Mouse (Mus musculus): ENCODE measurements around the gene Npsr1. TPM values are rescaled to one million over a fixed set of nuclear protein-coding genes. Genes with fewer than 3 reads are reported as not detected.

Gene Npsr1
- polyA plus RNA-seq, 1 experiment from 2014 or later, result not detected

- 44% methylated on average over 1 of the region's 1 CpGs for WGBS
These were observed 92.4 kb downstream of the Npsr1 start for GRCm38 (mm10) chr9:24190261-24190588.

GRCm38 (mm10) chr9:24198254-24198653 lies 100.5 kb downstream of the Npsr1 start:
- no peaks in the 10 kb centered on the region for H3K9me3 ChIP-seq (ENCODE audit: low read length)
- no peaks in the 10 kb centered on the region for H3K27me3 ChIP-seq (replicated peaks; ENCODE audit: insufficient read depth, low read length)
- TF ChIP-seq EP300 (IDR thresholded peaks at IDR 0.05) (no peak), CTCF (IDR thresholded peaks at IDR 0.05) (no peak)
- H3K9ac ChIP-seq (replicated peaks; ENCODE audit: low read depth), result no peak overlapping the region
- no peaks in the 10 kb centered on the region for H3K4me1 ChIP-seq (ENCODE audit: insufficient read depth, low read depth, low read length)
- no peak overlapping the region for H3K27ac ChIP-seq (ENCODE audit: low read length)
- ATAC-seq, result no peak
- no peaks in the 10 kb centered on the region for H3K36me3 ChIP-seq (ENCODE audit: insufficient read depth, low read length)
- H3K4me3 ChIP-seq (ENCODE audit: low read depth, low read length), result no peak overlapping the region
- no peak for DNase-seq (ENCODE audit: low spot score)
- H3K4me2 ChIP-seq (replicated peaks; ENCODE audit: low read depth, low read length), result no peak overlapping the region
- WGBS, result 70% methylated on average over 1 of the region's 1 CpGs

More at GRCm38 (mm10) chr9:24190261-24190588, 92.4 kb downstream of the Npsr1 start:
- no peak for DNase-seq (ENCODE audit: low spot score)
- Histone ChIP-seq H3K4me3 (ENCODE audit: low read depth, low read length) (no peak overlapping the region), H3K27ac (ENCODE audit: low read length) (no peak overlapping the region), H3K9ac (replicated peaks; ENCODE audit: low read depth) (no peak overlapping the region), H3K36me3 (ENCODE audit: insufficient read depth, low read length) (no peaks in the 10 kb centered on the region), H3K4me1 (ENCODE audit: insufficient read depth, low read depth, low read length) (no peaks in the 10 kb centered on the region), H3K9me3 (ENCODE audit: low read length) (no peaks in the 10 kb centered on the region), H3K4me2 (replicated peaks; ENCODE audit: low read depth, low read length) (no peak overlapping the region), H3K27me3 (replicated peaks; ENCODE audit: insufficient read depth, low read length) (no peaks in the 10 kb centered on the region)
- TF ChIP-seq EP300 (IDR thresholded peaks at IDR 0.05) (no peak), CTCF (IDR thresholded peaks at IDR 0.05) (no peak)
- ATAC-seq, result no peak

GRCm38 (mm10) chr9:24211636-24212035 lies 113.8 kb downstream of the Npsr1 start:
- Histone ChIP-seq H3K9ac (replicated peaks; ENCODE audit: low read depth) (no peak overlapping the region), H3K4me1 (ENCODE audit: insufficient read depth, low read depth, low read length) (no peaks in the 10 kb centered on the region), H3K9me3 (ENCODE audit: low read length) (no peaks in the 10 kb centered on the region), H3K36me3 (ENCODE audit: insufficient read depth, low read length) (no peaks in the 10 kb centered on the region), H3K27ac (ENCODE audit: low read length) (no peak overlapping the region), H3K27me3 (replicated peaks; ENCODE audit: insufficient read depth, low read length) (no peaks in the 10 kb centered on the region), H3K4me2 (replicated peaks; ENCODE audit: low read depth, low read length) (no peak overlapping the region), H3K4me3 (ENCODE audit: low read depth, low read length) (no peak overlapping the region)
- WGBS, result 94% methylated on average over 1 of the region's 1 CpGs
- no peak for DNase-seq (ENCODE audit: low spot score)
- ATAC-seq, result no peak
- TF ChIP-seq CTCF (IDR thresholded peaks at IDR 0.05) (no peak), EP300 (IDR thresholded peaks at IDR 0.05) (no peak)

GRCm38 (mm10) chr9:24217721-24218120 lies 119.9 kb downstream of the Npsr1 start:
- 30% methylated on average over 1 of the region's 1 CpGs for WGBS
- TF ChIP-seq EP300 (IDR thresholded peaks at IDR 0.05) (no peak), CTCF (IDR thresholded peaks at IDR 0.05) (no peak)

GRCm38 (mm10) chr9:24236461-24236860 lies 138.7 kb downstream of the Npsr1 start:
- TF ChIP-seq EP300 (IDR thresholded peaks at IDR 0.05) (no peak), CTCF (IDR thresholded peaks at IDR 0.05) (no peak)
- H3K27me3 ChIP-seq (replicated peaks; ENCODE audit: insufficient read depth, low read length), result no peaks in the 10 kb centered on the region
- DNase-seq (ENCODE audit: low spot score), result no peak
- no peak overlapping the region for H3K4me3 ChIP-seq (ENCODE audit: low read depth, low read length)
- WGBS, result 89% methylated on average over 1 of the region's 1 CpGs
- no peaks in the 10 kb centered on the region for H3K36me3 ChIP-seq (ENCODE audit: insufficient read depth, low read length)
- H3K4me2 ChIP-seq (replicated peaks; ENCODE audit: low read depth, low read length), result no peak overlapping the region
- H3K4me1 ChIP-seq (ENCODE audit: insufficient read depth, low read depth, low read length), result no peaks in the 10 kb centered on the region
- no peak overlapping the region for H3K9ac ChIP-seq (replicated peaks; ENCODE audit: low read depth)
- H3K27ac ChIP-seq (ENCODE audit: low read length), result no peak overlapping the region
- H3K9me3 ChIP-seq (ENCODE audit: low read length), result no peaks in the 10 kb centered on the region
- ATAC-seq, result no peak

More at GRCm38 (mm10) chr9:24217721-24218120, 119.9 kb downstream of the Npsr1 start:
- Histone ChIP-seq H3K9ac (replicated peaks; ENCODE audit: low read depth) (no peak overlapping the region), H3K27ac (ENCODE audit: low read length) (no peak overlapping the region), H3K4me3 (ENCODE audit: low read depth, low read length) (no peak overlapping the region), H3K4me1 (ENCODE audit: insufficient read depth, low read depth, low read length) (no peaks in the 10 kb centered on the region), H3K27me3 (replicated peaks; ENCODE audit: insufficient read depth, low read length) (no peaks in the 10 kb centered on the region), H3K4me2 (replicated peaks; ENCODE audit: low read depth, low read length) (no peak overlapping the region), H3K9me3 (ENCODE audit: low read length) (no peaks in the 10 kb centered on the region), H3K36me3 (ENCODE audit: insufficient read depth, low read length) (no peaks in the 10 kb centered on the region)
- DNase-seq (ENCODE audit: low spot score) (no peak), ATAC-seq (no peak)

GRCm38 (mm10) chr9:24247557-24247956 lies 149.8 kb downstream of the Npsr1 start:
- DNase-seq (ENCODE audit: low spot score), result no peak
- TF ChIP-seq CTCF (IDR thresholded peaks at IDR 0.05) (no peak), EP300 (IDR thresholded peaks at IDR 0.05) (no peak)
- Histone ChIP-seq H3K27ac (ENCODE audit: low read length) (no peak overlapping the region), H3K4me1 (ENCODE audit: insufficient read depth, low read depth, low read length) (no peaks in the 10 kb centered on the region), H3K4me2 (replicated peaks; ENCODE audit: low read depth, low read length) (no peak overlapping the region), H3K36me3 (ENCODE audit: insufficient read depth, low read length) (no peaks in the 10 kb centered on the region), H3K9me3 (ENCODE audit: low read length) (no peaks in the 10 kb centered on the region), H3K4me3 (ENCODE audit: low read depth, low read length) (no peak overlapping the region), H3K9ac (replicated peaks; ENCODE audit: low read depth) (no peak overlapping the region), H3K27me3 (replicated peaks; ENCODE audit: insufficient read depth, low read length) (no peaks in the 10 kb centered on the region)
- ATAC-seq, result no peak

GRCm38 (mm10) chr9:24254236-24254635 lies 156.4 kb downstream of the Npsr1 start:
- H3K4me3 ChIP-seq (ENCODE audit: low read depth, low read length), result no peak overlapping the region
- ATAC-seq, result no peak
- DNase-seq (ENCODE audit: low spot score), result no peak
- no peak overlapping the region for H3K4me2 ChIP-seq (replicated peaks; ENCODE audit: low read depth, low read length)
- H3K27ac ChIP-seq (ENCODE audit: low read length), result no peak overlapping the region
- no peak overlapping the region for H3K9ac ChIP-seq (replicated peaks; ENCODE audit: low read depth)
- no peaks in the 10 kb centered on the region for H3K36me3 ChIP-seq (ENCODE audit: insufficient read depth, low read length)
- no peak for TF ChIP-seq CTCF (IDR thresholded peaks at IDR 0.05)
- no peak for TF ChIP-seq EP300 (IDR thresholded peaks at IDR 0.05)
- H3K9me3 ChIP-seq (ENCODE audit: low read length), result no peaks in the 10 kb centered on the region
- no peaks in the 10 kb centered on the region for H3K4me1 ChIP-seq (ENCODE audit: insufficient read depth, low read depth, low read length)
- no peaks in the 10 kb centered on the region for H3K27me3 ChIP-seq (replicated peaks; ENCODE audit: insufficient read depth, low read length)
- 16% methylated on average over 8 of the region's 8 CpGs for WGBS

Measured in lung, postnatal 0 days (tissue).